Mouse (Mus musculus) skeletal muscle tissue, adult 2 months (tissue): ENCODE measurements around the gene Eef1g.
"Not testable (repeated sequence)": the region's sequence is repeated elsewhere in the genome, so short reads cannot be mapped to it uniquely, and the experiment has no call there.

Experiments
- DNase-seq: peaks from one replicate; pipeline ENCODE4 v3.0.0-alpha.2; 2012; ENCODE audit warnings: low read depth, low spot score

The Eef1g gene

GRCm38 (mm10) chr19:8984255-8984868 is 17.5 kb downstream of the Eef1g start:
- peak; percentile 90 for DNase-seq

DNA sequence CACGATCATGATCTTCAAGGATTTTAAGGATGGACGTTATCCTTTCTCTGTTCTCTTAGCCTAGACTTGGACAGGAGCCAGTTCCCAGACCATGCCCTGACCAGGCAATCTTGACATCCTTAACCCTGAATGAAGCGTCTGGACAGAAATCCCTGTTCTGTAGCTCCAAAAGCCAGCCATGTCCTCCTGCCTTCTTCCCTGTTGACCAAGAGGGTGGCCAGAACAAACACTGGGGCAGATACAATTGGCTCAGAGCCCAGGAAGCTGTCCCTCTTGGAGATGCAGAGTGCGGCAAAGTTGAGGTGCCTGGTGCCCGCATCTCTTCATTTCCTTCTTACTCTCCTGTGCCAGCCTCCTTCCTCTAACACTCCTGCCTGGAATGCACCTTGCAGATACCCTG is 19.1 kb downstream of the Eef1g start:
- DNase-seq: no peak

- peak; percentile 85 for DNase-seq
Measured at GRCm38 (mm10) chr19:8987816-8988215, 21.0 kb downstream of the Eef1g start.

GRCm38 (mm10) chr19:8988346-8989065 is 21.7 kb downstream of the Eef1g start:
- DNase-seq: no peak

GRCm38 (mm10) chr19:8989066-8989566 is 22.3 kb downstream of the Eef1g start, which contains the start of gene Ahnak:
Gene Ahnak, plus strand, starts transcription at chr19:8989284.
- peak; percentile 89 for DNase-seq

GRCm38 (mm10) chr19:8989567-8990431 is 23.0 kb downstream of the Eef1g start:
- DNase-seq: peak; percentile 91

DNA sequence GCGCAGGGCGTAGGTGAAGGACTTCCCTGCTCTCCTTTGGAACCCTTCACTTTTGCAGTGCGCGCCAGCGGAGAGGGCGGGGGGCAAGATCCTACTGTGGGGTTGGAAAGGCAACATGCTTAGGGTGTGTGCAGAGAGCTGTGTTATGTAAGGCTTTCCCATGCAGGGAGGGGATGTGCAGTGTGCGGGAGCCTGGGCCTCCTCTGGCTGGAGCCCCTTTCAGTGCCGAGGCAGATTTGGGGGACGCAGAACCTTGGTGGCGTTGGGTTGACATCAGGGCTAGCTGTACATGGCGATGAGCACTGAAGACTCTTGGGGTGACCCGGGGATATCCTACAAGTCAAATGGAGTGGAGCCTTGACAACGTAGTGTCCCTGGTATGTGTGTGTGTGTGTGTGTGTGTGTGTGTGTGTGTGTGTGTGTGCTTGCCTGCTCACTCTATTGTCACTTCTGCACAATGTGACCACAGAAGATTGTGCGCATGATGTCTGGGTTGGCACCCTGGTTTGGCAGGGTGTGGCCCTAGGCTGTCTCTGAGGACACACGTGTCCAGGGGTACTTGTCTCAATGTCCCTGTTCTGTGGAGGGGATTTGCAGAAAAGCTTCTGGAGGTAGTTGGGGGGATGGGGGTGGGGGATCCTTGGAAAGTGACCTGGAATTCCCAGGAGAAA is 23.7 kb downstream of the Eef1g start:
- DNase-seq: peak; percentile 85

DNA sequence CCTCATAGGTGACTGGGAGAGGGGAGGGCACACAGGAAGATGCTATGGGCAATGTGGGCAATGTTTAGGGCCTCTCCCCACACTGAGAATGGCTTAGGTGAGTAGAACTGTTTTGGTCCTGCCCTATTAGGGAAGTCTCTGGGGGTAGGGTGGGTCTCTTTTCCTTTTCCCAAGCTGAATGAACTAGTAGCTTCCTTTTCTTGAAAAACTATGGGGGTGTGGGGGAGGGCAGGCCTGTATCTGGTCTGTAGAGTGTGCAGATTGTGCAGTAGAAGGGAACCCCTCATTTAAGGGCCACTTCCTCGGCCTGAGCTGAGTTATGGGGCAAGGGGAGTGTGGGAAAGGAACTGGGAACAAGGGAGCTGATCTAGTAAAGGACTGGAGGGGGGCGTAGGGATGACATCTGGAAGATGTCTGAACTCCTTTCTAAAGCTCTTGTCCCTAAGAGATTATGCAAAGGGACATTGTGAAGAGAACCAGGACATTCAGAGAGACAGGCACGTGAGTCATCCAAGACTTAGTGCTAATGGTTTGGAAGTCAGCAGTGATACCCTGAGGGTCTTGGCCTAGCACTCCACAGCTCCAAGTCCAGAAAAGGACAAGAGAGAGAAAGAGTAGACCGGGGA is 24.5 kb downstream of the Eef1g start:
- DNase-seq: no peak

DNA sequence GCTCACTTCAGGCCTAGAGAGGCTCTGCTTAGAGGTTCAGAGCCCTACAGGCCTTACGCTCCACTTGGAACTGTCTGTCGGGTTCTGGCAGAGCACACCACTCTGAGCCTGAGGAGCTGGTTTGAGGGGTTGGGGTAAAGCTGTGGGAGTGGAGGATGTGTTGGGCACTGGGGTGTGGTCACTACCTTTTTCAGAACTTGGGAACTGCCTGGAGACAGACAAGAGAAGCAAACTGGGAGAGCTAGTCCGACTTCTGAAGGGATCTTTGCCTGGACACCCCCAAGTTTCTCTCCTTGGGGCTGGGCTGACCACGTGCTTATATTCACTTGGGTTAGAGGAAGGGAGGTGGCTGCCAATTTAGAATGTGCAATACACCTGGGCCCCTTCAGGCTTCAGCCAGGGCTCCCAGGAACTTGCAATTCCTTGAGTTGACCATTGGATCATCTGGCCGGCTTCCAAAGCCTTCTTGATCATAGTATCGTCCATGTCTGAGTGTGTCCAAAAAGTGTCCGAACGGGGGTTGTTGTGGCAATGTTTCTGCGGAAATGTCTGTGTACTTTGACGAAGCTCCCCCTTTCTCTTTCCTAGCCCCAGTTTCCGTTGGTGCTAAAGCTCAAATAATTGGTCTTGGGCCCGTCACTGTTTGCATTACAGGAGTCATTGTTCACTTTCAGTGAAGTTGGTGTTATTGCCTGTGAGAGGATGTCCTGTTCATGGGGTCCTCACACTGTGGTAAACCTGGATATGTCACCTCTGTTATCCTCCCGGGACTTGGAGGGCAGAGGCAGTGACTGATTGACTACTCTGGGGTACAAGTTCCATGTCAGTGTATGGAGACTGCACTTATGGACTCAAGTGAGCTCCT is 25.3 kb downstream of the Eef1g start:
- DNase-seq: no peak

GRCm38 (mm10) chr19:8992769-8993624 is 26.2 kb downstream of the Eef1g start:
- DNase-seq: peak; percentile 91

DNA sequence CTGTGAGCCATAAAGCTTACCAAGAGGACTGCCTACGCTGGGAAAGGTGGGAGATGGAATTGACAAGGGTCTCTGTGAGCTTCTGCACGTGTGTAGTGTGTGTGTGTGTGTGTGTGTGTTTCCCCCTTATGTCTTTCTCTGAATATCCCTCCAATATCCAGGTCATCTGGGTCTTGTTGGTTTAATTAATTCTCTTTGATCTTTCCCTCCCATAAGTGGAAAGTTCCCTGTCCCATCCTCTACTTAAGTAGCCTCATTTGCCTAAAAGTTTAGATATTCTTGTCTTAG is 26.7 kb downstream of the Eef1g start:
- DNase-seq: no peak

- no peak for DNase-seq
Measured at GRCm38 (mm10) chr19:8994813-8995607, 28.2 kb downstream of the Eef1g start.

DNA sequence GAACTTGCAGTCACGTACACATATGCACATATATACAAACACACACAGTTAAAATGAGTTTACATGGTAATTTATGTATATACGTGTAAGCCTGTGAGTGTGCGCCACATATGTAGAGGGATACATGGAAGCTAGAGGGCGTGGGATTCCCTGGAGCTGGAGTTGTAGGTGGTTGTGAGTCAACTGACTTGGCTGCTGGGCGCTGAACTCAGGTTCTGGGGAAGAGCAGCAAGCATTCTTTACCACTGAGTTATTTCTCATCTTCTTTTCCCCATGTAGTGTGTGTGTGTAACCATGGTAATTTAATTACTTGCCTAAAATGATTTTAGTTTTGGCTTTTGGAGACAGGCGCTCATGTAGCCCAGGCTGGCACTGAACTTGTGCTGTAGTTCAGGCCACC is 29.8 kb downstream of the Eef1g start:
- DNase-seq: no peak

GRCm38 (mm10) chr19:8997546-8997945 is 30.7 kb downstream of the Eef1g start:
- DNase-seq: peak; percentile 90

- DNase-seq: no peak
Measured at GRCm38 (mm10) chr19:8998546-8998945, 31.7 kb downstream of the Eef1g start.

DNA sequence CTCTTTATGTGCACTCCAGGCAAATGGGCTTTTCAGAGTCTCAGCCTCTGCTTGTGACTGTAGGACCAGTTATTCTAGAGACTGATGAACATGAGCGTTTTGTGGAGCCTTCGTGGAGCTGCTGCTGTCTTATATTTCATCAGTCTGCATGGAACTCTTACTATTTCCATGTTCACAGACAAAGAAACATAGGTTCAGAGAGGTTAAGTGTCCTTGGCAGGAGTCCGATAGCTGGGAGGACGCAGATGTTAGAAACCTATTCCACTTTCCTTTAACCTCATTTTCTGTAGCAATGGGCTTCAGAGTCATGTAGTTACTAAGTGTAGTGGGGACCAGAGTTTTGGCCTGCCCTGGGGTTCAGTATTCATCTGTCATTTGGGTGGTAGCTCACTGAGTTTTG is 32.4 kb downstream of the Eef1g start:
- DNase-seq: no peak

- DNase-seq: not testable (repeated sequence)
Measured at GRCm38 (mm10) chr19:9006915-9007314, 40.1 kb downstream of the Eef1g start.

GRCm38 (mm10) chr19:9019298-9019697 is 52.5 kb downstream of the Eef1g start:
- no peak for DNase-seq
